Mouse (Mus musculus): ENCODE measurements at regions not wholly inside any gene's neighbourhood (a gene's known extent, or its start where the extent isn't known, plus 50 kb on each side); places are given as distances from the start of the nearest gene placed in this dataset.

DNA sequence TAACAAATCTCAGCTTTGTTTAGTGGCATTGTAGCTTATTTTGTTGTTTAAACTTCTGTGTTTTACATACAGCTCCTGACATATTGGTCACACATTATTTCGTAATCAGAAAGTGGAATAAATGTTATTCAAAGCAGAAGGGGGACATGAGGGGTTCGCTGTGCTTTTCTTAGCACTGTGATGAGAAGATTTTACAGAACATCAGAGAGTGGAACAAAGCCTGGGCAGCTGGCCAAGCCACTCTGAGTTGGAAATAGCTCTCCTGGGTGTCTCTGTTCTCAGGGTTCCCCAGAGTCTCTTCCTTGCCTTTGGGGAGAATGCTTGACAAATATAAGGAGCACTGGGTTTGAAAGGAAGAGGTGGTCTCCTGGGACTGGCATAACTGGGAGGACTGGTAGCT lies 124.7 kb upstream of the Adra1d start:
- Histone ChIP-seq H3K4me1 (0 out of 2 replicates have a peak, but pooled peaks cover 9% of the 10 kb centered on the region), H3K27me3 (ENCODE audit: insufficient read depth, poor library complexity, severe bottlenecking) (no peaks in the 10 kb centered on the region), H3K27ac (peak overlapping the region; percentile 78; the same call in 1 of the 2 replicates), H3K9me3 (no peaks in the 10 kb centered on the region), H3K4me3 (no peak overlapping the region), H3K36me3 (no peaks in the 10 kb centered on the region)
- DNase-seq (ENCODE audit: low spot score) = no peak
- whole genome bisulfite sequencing = 62% methylated on average over 2 of the region's 2 CpGs

DNA sequence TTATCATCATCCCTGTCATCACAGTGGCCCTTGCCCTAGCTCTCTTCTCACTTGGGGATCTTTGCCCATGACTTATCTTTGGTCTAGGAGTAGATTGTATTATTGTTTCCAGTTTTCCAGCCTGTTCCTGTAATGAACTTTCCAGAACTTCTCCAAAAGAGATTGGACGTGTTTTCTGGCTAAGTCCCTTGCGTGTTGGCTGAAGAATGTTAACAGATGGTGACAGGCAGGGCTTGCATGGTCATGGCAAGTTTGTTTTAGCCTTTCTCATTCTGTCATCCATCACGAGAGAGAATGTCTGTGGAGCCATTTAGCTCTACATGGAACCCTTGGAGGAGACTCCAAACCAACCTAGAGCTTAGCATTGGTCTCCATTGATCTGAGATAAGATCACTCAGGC lies 123.2 kb upstream of the Adra1d start:
- H3K27me3 ChIP-seq (ENCODE audit: insufficient read depth, poor library complexity, severe bottlenecking) = no peaks in the 10 kb centered on the region
- H3K4me3 ChIP-seq = no peak overlapping the region
- H3K36me3 ChIP-seq = no peaks in the 10 kb centered on the region
- H3K4me1 ChIP-seq = peaks cover 14% of the 10 kb centered on the region; the same call in 1 of the 2 replicates
- no peaks in the 10 kb centered on the region for H3K9me3 ChIP-seq
- H3K27ac ChIP-seq = no peak overlapping the region
- DNase-seq (ENCODE audit: low spot score) = no peak
- WGBS = 76% methylated on average over 3 of the region's 3 CpGs

DNA sequence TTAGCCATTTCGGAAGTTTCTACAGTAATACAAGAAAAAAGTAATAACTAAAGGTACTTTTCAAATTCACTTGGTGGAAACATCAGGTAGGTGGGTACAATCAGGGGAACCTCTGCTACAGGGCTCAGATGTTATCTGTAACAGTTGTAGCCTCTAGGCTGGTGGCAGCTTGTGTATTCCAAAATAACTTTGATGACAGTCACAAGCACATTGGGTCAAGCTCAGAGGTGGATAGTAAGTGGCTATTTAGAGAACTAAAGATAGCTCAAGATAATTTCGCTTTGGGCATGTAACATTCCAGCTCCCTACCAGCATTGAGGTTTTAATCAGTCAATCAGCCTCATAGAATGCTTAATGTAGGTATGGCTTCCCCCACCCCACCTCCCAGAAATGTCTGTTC lies 121.7 kb upstream of the Adra1d start:
- Histone ChIP-seq H3K4me1 (peaks cover 14% of the 10 kb centered on the region; the same call in 1 of the 2 replicates), H3K9me3 (no peaks in the 10 kb centered on the region), H3K27ac (peak overlapping the region; percentile 59; the same call in 1 of the 2 replicates), H3K27me3 (ENCODE audit: insufficient read depth, poor library complexity, severe bottlenecking) (no peaks in the 10 kb centered on the region), H3K36me3 (no peaks in the 10 kb centered on the region), H3K4me3 (no peak overlapping the region)
- WGBS = 67% methylated on average over 2 of the region's 2 CpGs
- DNase-seq (ENCODE audit: low spot score) = no peak

DNA sequence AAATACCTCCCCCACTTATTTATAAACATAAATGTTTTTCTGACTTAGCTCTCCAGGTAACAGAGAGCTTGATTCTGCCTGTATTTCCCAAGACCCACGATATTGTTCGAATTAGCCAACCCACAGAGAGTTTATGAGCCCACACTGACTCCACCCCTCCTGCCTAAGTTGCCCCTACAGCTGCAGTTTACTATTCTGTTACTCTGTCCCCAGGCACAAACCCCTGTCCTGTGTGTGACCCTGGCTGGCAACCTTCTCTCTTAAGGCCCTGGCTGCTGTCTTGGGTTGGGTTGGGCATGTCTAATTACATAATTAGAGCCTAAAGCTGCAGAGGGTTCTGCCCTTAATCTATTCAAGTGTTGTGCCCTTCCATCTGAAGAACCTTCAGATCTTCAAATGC lies 116.4 kb upstream of the Adra1d start:
- WGBS = 86% methylated on average over 2 of the region's 2 CpGs
- DNase-seq (ENCODE audit: low spot score) = no peak
- no peaks in the 10 kb centered on the region for H3K27me3 ChIP-seq (ENCODE audit: insufficient read depth, poor library complexity, severe bottlenecking)
- H3K36me3 ChIP-seq = no peaks in the 10 kb centered on the region
- no peak overlapping the region for H3K27ac ChIP-seq
- no peak overlapping the region for H3K4me3 ChIP-seq
- H3K4me1 ChIP-seq = peaks cover 5% of the 10 kb centered on the region; the same call in 1 of the 2 replicates
- H3K9me3 ChIP-seq = no peaks in the 10 kb centered on the region

DNA sequence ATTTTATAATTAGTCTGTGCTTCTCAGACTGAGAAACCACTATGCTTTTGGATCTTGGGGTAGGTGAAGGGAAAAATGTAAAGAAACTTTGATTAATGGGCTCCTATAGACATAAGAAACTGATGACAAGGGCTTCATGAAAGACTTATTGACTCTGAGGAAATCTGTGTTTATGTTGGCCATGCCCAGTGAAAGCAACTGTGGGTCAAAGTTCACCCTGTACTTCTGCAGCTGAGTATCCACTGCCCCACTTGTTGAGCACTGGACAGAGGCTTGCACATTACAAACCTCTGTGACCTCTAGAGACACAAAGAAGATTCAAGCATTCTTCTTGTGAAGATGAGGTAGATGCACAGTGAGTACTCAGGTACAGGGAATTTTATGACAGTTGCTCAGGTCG lies 114.7 kb upstream of the Adra1d start:
- DNase-seq (ENCODE audit: low spot score) = no peak
- Histone ChIP-seq H3K27me3 (ENCODE audit: insufficient read depth, poor library complexity, severe bottlenecking) (no peaks in the 10 kb centered on the region), H3K36me3 (no peaks in the 10 kb centered on the region), H3K4me1 (peaks cover 5% of the 10 kb centered on the region; the same call in 1 of the 2 replicates), H3K4me3 (no peak overlapping the region), H3K27ac (no peak overlapping the region), H3K9me3 (no peaks in the 10 kb centered on the region)
- WGBS = 86% methylated on average over 1 of the region's 1 CpGs

DNA sequence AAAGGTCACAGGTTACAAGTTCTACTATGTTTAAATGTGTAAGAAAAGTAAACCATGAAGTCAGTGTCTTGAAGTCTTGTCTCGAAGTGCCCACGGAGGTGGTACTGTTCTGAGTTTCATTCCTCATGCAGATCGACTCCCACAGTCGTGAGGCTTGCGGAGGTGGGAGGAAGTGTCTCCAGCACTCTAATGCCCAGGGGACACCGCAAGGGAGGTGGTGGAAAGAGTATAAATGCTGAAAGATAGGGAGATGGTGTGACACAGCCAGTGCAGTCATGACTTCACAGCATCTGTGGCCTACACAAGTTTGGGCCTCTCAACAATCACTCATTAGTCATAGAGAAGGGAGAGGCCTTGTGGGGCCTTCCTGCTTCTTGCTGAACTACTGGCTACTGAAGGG lies 112.8 kb upstream of the Adra1d start:
- no peaks in the 10 kb centered on the region for H3K9me3 ChIP-seq
- WGBS = 81% methylated on average over 6 of the region's 6 CpGs
- no peaks in the 10 kb centered on the region for H3K27me3 ChIP-seq (ENCODE audit: insufficient read depth, poor library complexity, severe bottlenecking)
- H3K4me3 ChIP-seq = no peak overlapping the region
- DNase-seq (ENCODE audit: low spot score) = no peak
- H3K36me3 ChIP-seq = no peaks in the 10 kb centered on the region
- no peaks in the 10 kb centered on the region for H3K4me1 ChIP-seq
- no peak overlapping the region for H3K27ac ChIP-seq

DNA sequence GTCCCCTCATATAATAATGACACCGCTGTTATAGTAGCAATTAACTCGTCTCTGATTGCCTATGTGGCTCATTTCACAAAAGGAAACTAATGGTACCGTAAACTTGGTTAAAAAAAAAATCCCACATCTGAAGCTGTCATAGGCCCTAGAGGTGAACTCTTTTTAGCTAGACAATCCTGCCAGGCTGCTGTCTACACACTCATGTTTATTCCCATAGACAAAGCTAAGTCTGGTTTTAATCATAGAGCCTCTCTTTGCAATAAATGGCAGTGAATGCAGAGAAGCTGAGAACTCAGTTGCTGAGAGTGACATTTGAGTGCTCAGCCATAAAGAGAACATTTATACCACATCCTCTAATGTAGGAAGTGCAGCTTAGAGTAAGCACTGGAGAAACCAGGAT lies 111.3 kb upstream of the Adra1d start:
- no peak overlapping the region for H3K4me3 ChIP-seq
- no peaks in the 10 kb centered on the region for H3K27me3 ChIP-seq (ENCODE audit: insufficient read depth, poor library complexity, severe bottlenecking)
- no peaks in the 10 kb centered on the region for H3K9me3 ChIP-seq
- H3K36me3 ChIP-seq = no peaks in the 10 kb centered on the region
- WGBS = 83% methylated on average over 3 of the region's 3 CpGs
- no peaks in the 10 kb centered on the region for H3K4me1 ChIP-seq
- H3K27ac ChIP-seq = no peak overlapping the region
- DNase-seq (ENCODE audit: low spot score) = no peak

DNA sequence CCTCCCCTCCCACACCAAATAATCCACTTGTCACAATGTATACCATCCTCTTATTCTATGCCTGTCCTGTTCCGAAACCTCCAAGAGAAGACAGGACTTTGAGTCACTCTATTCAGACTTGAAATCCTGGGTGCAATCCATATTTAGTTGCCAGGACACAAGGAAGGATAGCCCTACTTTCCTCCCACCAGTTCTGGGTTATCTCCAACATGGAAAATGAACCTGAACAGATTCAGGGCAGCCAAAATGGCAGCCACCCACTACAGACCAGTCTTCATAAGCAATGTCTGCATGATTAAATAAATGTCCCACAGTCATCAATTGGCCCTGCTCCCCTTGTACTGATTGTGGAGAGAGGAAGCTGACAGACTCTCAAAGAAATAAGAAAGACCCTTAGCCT lies 110.6 kb upstream of the Adra1d start:
- 76% methylated on average over 1 of the region's 1 CpGs for WGBS
- no peaks in the 10 kb centered on the region for H3K9me3 ChIP-seq
- H3K4me3 ChIP-seq = no peak overlapping the region
- H3K27ac ChIP-seq = no peak overlapping the region
- H3K27me3 ChIP-seq (ENCODE audit: insufficient read depth, poor library complexity, severe bottlenecking) = no peaks in the 10 kb centered on the region
- DNase-seq (ENCODE audit: low spot score) = no peak
- H3K4me1 ChIP-seq = no peaks in the 10 kb centered on the region
- no peaks in the 10 kb centered on the region for H3K36me3 ChIP-seq

DNA sequence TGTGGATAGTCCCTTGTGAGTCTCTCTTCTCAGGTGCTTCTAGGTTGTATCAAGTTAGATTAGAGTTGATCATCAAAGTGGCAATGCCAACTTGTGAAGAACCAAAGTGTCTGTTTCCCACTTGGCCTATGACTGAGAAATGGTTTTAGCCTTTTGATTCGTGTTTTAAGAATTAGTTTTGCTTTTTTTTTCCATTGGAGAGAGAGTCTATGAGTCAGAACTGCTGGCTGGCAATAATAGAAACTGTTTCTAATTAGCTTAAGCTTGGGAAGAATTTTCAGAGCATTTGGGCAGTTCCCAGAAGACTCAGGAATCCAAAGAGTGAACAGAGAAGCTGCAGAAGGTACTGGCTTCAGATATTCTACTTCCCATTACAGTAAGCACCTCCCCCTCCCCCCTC lies 110.1 kb upstream of the Adra1d start:
- WGBS = 57% methylated on average over 1 of the region's 1 CpGs
- DNase-seq (ENCODE audit: low spot score) = no peak
- no peak overlapping the region for H3K4me3 ChIP-seq
- no peak overlapping the region for H3K27ac ChIP-seq
- no peaks in the 10 kb centered on the region for H3K36me3 ChIP-seq
- H3K9me3 ChIP-seq = no peaks in the 10 kb centered on the region
- H3K4me1 ChIP-seq = no peaks in the 10 kb centered on the region
- H3K27me3 ChIP-seq (ENCODE audit: insufficient read depth, poor library complexity, severe bottlenecking) = no peaks in the 10 kb centered on the region

DNA sequence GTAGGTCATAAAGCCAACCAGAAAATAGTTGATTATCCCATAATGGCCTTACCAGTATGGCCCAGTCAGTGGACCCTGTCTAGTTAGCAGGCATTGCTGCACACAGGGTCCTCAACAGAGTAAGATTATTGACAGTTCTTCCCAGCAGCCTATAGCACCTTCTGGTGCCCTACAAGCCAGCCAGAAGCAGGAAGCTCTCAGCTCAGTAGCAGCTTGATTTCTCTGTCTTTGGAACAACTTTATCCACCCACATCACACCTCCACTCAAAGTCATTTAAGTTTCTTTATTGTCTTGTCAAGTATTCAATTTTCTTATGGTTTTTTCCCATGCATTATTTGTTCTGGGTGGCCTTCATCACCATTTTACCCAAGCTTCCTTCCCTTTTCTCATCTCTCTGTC lies 108.8 kb upstream of the Adra1d start:
- H3K4me3 ChIP-seq = no peak overlapping the region
- H3K27ac ChIP-seq = no peak overlapping the region
- DNase-seq (ENCODE audit: low spot score) = no peak

DNA sequence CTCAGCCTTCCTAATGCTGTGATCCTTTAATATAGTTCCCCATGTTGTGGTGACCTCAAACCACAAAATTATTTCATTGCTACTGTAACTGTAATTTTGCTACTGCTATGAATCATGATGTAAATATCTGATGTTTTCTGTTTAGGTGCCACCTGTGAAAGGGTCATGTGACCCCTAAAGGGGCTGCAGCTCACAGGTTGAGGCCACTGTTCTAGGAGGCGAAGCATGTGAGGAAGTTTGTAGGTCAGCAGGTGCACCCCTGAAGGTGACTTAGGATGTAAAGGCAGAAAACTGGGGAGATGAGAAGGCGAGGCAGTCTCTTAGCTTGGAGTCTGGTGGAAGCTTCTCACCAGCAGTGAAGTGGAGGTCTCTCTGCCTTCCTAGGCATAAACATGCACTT lies 105.8 kb upstream of the Adra1d start:
- Histone ChIP-seq H3K4me1 (no peaks in the 10 kb centered on the region), H3K9me3 (no peaks in the 10 kb centered on the region), H3K36me3 (no peaks in the 10 kb centered on the region), H3K27me3 (ENCODE audit: insufficient read depth, poor library complexity, severe bottlenecking) (no peaks in the 10 kb centered on the region), H3K4me3 (no peak overlapping the region), H3K27ac (no peak overlapping the region)
- WGBS = 76% methylated on average over 2 of the region's 2 CpGs
- DNase-seq (ENCODE audit: low spot score) = no peak

More for the DNA sequence above, 108.8 kb upstream of the Adra1d start:
- H3K4me1 ChIP-seq = no peaks in the 10 kb centered on the region
- H3K9me3 ChIP-seq = no peaks in the 10 kb centered on the region
- H3K36me3 ChIP-seq = no peaks in the 10 kb centered on the region
- H3K27me3 ChIP-seq (ENCODE audit: insufficient read depth, poor library complexity, severe bottlenecking) = no peaks in the 10 kb centered on the region

DNA sequence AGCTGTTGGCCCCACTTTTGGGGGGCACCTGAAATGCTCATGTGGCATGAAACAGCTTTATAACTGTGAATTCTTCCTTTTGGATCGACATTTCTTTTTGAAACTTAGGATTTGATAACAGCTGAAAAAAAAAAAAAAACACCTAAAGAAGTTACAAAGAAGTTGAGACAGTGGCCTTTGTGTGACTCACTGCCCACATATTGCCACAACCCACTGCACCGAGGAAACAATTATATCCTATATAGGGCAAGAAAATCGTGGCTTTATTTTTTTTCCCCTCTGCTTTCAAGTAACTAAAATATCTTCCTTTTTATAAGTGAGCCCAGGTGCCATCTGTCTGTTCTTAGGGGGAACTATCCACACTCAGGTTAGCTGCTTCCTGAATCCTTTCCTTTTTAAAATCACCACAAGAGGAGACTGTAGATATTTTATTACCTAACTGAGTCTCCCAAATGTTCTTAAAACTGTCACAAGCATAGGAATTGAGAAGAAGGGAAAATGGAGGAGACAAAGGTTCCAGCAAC lies 104.8 kb upstream of the Adra1d start:
- no peaks in the 10 kb centered on the region for H3K27me3 ChIP-seq (ENCODE audit: insufficient read depth, poor library complexity, severe bottlenecking)
- 73% methylated on average over 3 of the region's 3 CpGs for WGBS
- H3K4me1 ChIP-seq = no peaks in the 10 kb centered on the region
- H3K4me3 ChIP-seq = no peak overlapping the region
- H3K9me3 ChIP-seq = no peaks in the 10 kb centered on the region
- no peaks in the 10 kb centered on the region for H3K36me3 ChIP-seq
- no peak overlapping the region for H3K27ac ChIP-seq
- DNase-seq (ENCODE audit: low spot score) = no peak

DNA sequence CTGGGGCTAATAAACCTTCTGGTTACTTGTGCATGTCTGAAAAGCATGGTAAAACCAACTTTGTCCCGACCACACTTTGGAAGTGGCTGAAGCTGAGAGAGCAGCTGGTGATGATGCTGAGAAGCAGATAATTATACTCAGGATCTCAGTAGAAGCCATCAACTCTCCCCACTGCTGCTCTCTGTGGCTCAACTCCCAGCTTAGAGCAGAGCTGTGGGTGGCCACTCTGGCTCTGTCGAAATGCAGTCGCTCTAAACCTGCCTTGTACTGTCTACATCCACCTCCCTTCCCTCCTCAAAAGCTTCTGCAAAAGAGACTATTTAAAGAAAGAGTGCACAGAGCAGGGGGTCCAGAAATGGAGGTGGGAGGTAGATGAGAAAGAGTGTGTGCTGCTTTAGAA lies 102.5 kb upstream of the Adra1d start:
- H3K9me3 ChIP-seq = no peaks in the 10 kb centered on the region
- no peak for DNase-seq (ENCODE audit: low spot score)
- 79% methylated on average over 3 of the region's 3 CpGs for WGBS
- no peak overlapping the region for H3K4me3 ChIP-seq
- no peak overlapping the region for H3K27ac ChIP-seq
- no peaks in the 10 kb centered on the region for H3K4me1 ChIP-seq
- no peaks in the 10 kb centered on the region for H3K36me3 ChIP-seq
- no peaks in the 10 kb centered on the region for H3K27me3 ChIP-seq (ENCODE audit: insufficient read depth, poor library complexity, severe bottlenecking)

DNA sequence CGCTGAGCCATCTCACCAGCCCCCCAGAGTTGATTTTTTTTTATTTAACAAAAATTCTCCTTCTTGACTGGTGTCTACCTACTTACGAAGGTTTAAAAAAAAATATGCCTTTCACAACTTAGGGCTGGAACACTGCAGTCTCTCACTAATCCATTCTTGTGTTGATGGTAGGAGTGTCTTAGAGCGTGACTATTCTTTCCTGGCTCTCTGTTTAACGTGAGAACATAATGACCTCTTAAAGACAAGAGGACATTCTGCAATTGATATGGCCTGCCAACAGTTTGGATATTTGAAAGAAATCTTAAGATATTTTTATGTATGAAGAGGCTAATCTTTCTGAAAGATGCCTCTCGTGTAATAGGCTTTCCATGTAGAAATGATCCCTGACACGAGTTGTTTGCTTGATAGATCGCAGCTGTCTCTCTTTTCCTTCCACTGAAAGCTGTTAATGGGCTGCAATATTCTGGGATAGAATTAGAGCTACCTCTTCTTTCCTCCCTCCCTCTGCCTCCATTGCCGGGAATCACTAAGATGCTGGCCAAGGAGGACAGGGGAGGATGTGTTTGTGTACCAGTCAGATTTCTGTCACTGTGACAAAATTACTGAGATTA lies 101.2 kb upstream of the Adra1d start:
- Histone ChIP-seq H3K9me3 (no peaks in the 10 kb centered on the region; the same call in 1 of the 2 replicates), H3K36me3 (no peaks in the 10 kb centered on the region), H3K27me3 (ENCODE audit: insufficient read depth, poor library complexity, severe bottlenecking) (no peaks in the 10 kb centered on the region), H3K4me3 (no peak overlapping the region), H3K27ac (no peak overlapping the region), H3K4me1 (no peaks in the 10 kb centered on the region)
- 70% methylated on average over 8 of the region's 8 CpGs for WGBS
- no peak for DNase-seq (ENCODE audit: low spot score)
